Mouse (Mus musculus): ENCODE measurements around the gene Kptn.
A peak's percentile ranks its signal among the peaks of the same experiment; 100 is the strongest.

The Kptn gene

GRCm38 (mm10) chr7:16120262-16120600, 536 bp downstream of the Kptn start:
- no peak for DNase-seq (ENCODE audit: low spot score)

DNA sequence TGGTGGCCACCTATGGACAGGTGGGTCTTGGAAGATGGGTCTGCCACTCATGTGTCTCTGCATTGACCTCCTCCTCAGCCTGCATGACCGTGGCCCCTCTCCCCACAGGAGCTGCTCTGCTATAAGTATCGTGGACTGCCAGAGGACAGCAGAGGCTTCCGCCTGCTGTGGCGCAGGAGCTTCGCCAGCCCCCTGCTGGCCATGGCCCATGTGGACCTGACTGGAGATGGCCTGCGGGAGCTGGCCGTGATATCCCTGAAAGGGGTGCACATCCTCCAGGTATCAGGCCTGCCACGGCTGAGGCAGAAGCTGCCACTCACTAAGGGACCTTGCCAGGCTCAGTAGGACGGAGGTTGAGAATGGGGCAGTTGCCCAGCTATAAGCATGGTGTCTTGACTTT, 6.1 kb downstream of the Kptn start:
- no peak for DNase-seq (ENCODE audit: low spot score)

DNA sequence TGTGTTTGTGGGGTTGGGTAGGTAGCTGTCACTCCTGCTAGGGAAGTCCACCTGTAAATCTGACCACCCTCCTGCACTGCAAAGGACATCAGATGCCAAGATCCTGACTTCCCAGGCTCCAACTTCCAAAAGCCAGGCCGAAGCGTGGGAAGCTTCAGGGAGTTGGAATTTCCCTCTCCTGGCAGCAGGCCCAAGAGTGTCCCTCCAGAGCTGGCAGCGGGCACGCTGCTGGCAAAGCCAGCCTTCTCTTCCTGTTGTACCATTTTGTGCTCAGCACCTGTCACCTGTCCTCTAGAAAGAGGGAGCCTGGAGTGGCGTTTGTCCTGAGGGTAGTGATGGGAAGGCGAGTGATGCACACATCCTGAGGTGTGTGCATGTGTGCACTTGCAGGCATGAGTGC, 8.6 kb downstream of the Kptn start:
- DNase-seq (ENCODE audit: low spot score): no peak

- DNase-seq (ENCODE audit: low spot score): no peak
These were observed 9.2 kb downstream of the Kptn start for GRCm38 (mm10) chr7:16128899-16129298.

DNA sequence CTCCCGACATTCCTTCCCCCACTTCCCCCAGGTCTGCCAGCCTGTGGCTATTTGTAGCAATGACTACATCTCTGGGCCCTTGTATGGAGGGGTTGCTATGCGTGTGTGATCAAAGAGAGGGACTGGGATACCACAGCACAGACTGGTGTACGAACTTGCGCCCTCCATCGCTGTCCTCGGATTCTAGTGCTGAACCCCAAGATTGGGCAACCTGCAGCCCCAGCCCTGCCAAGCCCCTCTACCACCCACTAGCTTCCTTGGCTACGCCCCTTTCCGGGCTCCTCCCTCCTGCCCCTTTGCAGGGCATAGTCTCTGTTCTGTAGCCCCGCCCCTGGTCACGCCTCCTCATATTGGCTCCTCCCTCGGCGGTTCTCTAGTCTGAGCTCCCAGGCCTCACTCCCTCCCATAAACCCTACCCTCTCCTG, 9.7 kb downstream of the Kptn start, which contains the start of gene Slc8a2:
TSS of gene Slc8a2 (plus strand) at position 406 of the 425 bp plus-strand sequence.
- DNase-seq (ENCODE audit: low spot score): peak; percentile 60

GRCm38 (mm10) chr7:16129846-16130691, 10.4 kb downstream of the Kptn start:
- DNase-seq (ENCODE audit: low spot score): peak; percentile 32

DNA sequence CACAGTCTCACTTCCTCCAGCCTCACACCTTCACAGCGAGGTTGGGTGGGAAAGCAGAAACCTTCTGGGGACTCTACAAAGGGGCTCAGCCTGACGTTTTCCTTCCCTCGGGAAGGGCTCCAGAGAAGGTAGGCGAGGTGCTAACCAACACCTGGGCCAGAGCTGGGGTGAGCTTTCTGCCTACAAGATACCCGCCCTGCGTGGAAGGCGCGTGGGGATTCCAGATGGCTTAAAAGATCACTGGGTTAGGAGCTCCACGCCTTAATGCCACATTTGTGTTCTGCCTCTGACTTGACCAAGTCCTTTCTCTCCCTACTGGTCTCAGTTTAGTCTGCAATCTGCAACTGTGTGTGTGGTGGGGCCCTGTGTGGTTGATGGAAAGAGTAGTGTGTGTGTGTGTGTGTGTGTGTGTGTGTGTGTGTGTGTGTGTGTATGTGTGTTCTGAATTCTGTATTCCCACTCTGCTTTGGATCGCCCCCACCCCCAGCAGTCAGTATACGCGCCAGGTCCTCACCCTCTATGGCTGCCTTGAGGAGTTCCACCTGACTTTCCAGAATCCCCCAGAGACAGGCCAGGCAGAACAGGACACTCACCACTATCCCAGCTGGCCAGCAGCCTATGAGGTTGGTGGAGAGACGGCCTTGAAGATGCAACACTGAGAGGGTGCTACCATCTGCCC, 11.4 kb downstream of the Kptn start:
- DNase-seq (ENCODE audit: low spot score): no peak

- no peak for DNase-seq (ENCODE audit: low spot score)
These were observed 12.5 kb downstream of the Kptn start for GRCm38 (mm10) chr7:16132161-16132581.

DNA sequence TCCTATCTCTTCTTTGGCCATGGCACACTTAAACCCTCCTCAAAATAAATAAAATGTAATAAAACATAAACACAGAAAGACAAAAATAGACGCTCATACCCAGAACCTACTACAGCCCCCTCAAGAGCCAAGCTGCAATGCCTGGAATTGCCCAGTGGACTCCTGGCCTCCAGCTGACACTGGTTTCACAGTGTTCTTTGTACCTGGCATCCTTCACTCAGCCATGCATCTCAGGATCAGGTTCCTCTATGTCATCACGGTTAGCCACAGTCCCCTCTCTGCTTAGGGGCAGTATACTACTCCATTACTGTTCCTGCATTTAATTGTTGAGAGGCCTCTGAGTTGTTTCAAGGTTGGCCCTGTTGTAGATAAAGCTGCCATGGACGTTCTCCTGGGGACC, 13.2 kb downstream of the Kptn start:
- DNase-seq (ENCODE audit: low spot score): no peak

DNA sequence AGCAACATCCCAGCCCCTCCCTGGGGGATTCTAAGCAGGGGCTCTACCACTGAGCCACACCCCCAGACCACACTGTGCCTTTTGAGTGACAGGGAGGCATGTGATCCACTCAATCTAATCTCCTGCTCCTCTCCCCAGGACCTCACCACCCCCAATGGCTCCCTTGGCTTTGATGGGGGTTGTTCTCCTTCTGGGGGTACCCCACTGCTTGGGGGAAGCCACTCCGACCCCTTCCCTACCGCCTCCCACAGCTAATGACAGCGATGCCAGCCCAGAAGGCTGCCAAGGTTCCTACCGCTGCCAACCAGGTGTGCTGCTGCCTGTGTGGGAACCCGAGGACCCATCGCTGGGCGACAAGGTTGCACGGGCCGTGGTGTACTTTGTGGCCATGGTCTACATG, 14.0 kb downstream of the Kptn start:
- DNase-seq (ENCODE audit: low spot score): no peak

DNA sequence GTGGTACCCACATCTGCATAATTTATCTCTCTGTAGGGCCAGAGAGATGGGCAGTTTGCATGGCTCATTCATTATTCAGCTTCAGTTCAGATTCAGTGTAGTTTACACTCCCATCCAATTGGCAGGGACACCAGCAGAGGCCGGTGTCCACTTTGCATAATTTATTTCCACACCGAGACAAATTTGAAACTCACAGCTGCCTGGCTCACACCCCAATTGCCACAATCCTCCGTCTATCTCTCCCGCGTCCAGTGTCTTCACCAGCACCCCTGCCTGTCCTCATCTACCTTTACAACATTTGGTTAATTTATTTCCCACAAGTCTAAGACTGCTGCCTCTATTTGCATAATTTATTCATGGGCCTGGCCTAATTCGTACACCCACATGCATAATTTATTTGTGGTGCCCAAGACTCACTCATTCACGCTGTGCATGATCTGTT, 15.3 kb downstream of the Kptn start:
- no peak for DNase-seq (ENCODE audit: low spot score)

DNA sequence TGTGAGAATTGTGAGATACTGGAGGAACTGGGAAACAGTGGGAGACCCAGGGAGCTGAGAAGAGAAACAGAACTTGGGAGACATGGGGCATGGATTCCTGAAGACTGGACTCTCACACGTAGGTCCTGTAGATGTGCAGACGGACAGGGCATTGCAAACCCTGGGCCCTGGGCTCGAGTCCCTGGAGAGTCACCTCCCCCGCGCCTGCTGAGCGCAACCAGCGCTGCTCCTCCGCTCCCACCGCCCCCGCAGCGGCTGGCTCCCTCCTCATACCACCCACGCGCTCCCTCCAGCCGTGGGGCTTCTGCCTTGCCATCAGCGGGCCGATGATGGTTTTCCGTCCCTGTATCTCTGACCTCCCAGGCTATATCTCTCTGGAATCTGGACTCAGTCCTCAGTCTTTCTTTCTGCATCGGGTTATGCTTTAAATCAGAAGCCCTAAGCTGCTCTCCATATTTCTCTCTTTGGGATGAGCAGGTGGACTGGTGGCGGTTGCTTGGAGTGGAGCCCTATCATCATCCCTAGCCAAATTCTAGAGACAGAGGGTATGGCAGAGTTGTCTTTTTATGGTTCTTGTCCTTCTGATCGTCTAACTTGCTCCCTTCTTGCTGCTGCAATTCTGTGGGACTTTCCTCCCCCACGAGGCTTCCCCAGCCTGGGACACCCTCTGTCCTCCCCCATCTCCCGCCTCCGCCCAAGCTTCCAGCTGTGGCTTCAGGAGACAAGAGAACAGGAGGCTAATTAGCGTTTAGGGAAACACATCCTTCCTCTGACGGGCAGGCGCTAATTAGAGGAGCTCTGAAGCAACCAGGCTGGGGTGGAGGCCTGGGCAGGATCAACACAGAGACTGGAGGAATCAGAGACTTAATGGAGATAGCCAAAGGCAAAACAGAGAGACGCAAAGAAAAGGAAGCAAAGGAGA, 27.1 kb downstream of the Kptn start:
- no peak for DNase-seq (ENCODE audit: low spot score)

- peak; percentile 62 for DNase-seq (ENCODE audit: low spot score)
These were observed 27.9 kb downstream of the Kptn start for GRCm38 (mm10) chr7:16147643-16148042.

DNA sequence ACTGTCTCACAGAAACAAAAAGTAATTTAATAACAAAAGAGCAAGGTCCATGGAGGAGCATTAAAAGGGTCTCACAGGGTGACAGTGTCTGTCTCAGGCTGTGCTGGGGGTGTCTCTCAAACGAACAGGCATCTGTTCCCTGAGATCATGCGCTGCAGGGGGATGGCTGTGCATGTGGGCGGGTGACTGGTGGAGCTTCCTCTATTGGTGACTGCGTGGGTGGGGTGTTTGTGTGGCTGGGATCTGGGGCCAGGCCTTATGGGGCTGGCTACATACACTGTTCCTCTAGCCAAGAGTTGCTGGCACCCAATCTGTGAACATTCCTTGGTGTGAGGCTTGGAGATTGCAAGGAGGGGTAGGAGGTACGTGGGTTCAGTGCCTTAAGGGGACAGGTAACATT, 29.5 kb downstream of the Kptn start:
- DNase-seq (ENCODE audit: low spot score): no peak

DNA sequence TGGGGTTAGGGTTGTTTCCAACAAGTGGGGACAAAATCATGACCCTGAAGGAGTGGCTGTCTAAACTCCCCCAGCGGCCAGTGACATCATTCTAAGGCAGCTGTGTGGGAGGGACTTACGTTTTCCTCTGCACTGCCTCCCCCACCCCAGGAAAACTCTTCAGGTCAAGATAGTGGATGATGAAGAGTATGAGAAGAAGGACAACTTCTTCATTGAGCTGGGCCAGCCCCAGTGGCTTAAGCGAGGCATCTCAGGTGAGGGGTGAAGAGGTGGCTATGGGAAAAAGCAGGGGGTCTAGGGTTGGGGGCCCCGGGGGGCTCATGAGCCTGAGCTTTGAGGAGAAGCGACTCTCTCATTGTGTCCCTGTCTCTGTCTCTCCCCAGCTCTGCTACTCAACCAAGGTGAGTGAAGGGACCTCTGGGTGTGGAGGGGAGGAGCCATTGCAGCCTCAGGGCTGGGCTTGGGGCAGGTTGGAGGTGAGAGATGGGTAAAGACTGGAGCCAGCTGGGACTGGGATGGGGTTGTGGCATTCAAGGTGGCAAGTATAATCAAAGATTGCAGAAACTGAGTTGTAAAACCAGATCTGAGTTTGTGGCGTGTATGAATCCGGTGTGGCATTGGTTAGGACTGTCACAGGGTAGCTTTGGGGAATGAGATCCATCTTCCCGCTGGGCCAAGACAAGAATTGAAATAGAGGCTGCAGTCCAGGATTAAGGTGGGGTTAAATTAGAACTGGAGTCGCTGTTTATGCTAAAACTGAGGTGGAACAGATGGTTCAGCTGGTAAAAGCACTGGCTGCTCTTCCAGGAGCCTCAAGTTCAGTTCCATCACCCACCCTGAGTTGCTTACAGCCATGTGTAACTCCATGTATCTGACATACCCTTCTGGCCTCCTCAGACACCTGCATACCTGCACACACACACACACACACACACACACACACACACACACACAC, 30.8 kb downstream of the Kptn start:
- no peak for DNase-seq (ENCODE audit: low spot score)

- DNase-seq (ENCODE audit: low spot score): peak; percentile 37
These were observed 33.8 kb downstream of the Kptn start for GRCm38 (mm10) chr7:16153522-16153921.

- no peak for DNase-seq (ENCODE audit: low spot score)
These were observed 35.6 kb downstream of the Kptn start for GRCm38 (mm10) chr7:16155132-16155872.

DNA sequence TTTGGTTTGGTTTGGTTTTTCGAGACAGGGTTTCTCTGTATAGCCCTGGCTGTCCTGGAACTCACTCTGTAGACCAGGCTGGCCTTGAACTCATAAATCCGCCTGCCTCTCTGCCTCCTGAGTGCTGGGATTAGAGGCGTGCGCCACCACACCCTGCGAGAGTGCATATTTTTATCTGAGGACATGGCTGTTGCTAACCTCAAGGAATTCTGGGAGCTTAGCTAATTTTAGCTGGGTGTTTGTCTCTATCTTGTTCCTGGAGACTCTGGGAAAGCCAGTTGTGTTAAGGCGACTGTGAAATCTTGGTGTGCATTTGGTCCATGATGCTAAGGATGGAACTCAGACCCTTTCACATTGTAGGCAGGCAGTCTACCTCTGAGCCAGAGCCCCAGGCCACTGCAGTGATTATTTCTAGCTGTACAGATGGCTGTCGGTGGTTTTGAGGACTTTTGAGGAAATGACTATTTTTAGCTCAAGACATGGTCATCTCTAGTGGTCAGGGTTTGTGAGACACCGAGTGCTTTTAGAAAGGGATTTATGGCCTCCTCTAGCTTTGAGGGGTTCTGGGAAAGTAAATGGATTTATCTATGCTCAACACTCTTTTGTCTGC, 36.5 kb downstream of the Kptn start:
- no peak for DNase-seq (ENCODE audit: low spot score)

DNA sequence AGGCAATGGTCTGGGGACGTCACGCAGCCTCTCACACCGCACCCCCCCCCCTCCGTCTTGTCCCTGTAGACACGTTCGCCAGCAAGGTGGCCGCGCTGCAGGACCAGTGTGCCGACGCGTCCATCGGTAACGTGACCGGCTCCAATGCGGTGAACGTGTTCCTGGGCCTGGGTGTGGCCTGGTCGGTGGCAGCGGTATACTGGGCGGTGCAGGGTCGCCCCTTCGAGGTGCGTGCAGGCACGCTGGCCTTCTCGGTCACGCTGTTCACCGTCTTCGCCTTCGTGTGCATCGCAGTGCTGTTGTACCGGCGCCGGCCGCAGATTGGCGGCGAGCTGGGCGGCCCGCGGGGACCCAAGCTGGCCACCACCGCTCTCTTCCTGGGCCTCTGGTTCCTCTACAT, 39.0 kb downstream of the Kptn start:
- DNase-seq (ENCODE audit: low spot score): no peak

GRCm38 (mm10) chr7:16160702-16161101, 41.0 kb downstream of the Kptn start:
- DNase-seq (ENCODE audit: low spot score): no peak
